Mouse (Mus musculus): ENCODE measurements around the gene Ankrd22. TPM values are rescaled to one million over a fixed set of nuclear protein-coding genes. Genes with fewer than 3 reads are reported as not detected.

Gene Ankrd22
- total RNA-seq, 2 experiments from 2014 or later: not detected

DNA sequence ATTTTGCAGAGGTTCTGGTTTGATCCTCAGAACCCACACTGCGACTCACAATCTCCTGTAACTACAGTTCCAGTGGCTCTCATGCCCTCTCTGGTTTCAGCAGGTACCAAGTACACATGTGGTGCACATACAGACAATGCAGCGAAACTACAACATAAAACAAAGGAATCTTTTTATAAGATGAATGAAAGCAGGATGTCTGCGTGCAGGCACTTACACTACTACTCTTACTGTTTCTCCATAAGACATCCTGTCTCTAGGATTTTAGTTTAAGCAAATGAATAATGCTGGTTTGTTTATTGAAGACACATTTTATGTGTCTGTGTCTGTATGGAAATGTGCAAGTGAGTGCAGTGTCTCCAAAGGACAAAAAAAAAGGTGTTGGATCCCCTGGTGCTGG lies 15.4 kb upstream of the Ankrd22 start:
- no peak for DNase-seq (ENCODE audit: low spot score)

DNA sequence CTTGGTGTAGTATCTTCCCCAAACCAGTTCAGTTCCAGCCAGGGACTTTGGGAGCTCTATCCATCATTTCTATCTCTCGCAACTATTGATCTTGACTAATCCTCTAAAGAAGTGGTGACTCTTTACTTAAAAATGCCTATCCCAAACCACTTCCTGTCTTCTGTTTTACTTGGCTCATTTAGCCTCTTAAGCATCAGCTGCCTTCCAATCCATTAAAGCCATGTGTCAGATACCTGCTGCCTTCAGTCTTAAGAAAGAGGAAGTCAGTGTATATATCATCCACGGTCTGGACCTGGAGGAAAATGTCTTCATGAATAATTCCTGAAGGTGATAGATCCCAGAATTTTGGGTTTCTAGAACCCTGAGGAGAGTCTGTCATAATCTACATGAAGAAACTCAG lies 14.5 kb upstream of the Ankrd22 start:
- no peak for DNase-seq (ENCODE audit: low spot score)

- DNase-seq (ENCODE audit: low spot score): no peak
These were observed 13.3 kb upstream of the Ankrd22 start for GRCm38 (mm10) chr19:34179136-34179535.

DNA sequence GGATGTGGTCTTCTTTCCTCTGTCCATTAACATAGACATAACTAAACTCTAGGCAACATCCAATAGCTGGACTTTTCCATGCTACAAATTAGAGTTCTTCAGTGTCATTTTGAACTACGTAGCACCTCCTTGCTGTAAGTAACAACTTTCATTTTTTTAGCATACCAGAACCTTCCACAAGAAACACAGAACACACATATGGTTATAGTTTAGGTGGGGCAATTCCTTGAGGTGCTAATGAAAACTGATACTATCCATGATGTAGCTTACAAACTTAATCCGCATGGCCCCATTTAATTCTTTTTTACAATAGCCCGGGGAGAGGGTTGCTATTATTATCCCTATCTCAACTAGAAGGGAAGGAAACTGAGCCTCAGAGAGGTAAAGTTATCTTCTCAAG lies 8.2 kb upstream of the Ankrd22 start:
- DNase-seq (ENCODE audit: low spot score): no peak

- no peak for DNase-seq (ENCODE audit: low spot score)
These were observed 5.3 kb upstream of the Ankrd22 start for GRCm38 (mm10) chr19:34171167-34171566.

DNA sequence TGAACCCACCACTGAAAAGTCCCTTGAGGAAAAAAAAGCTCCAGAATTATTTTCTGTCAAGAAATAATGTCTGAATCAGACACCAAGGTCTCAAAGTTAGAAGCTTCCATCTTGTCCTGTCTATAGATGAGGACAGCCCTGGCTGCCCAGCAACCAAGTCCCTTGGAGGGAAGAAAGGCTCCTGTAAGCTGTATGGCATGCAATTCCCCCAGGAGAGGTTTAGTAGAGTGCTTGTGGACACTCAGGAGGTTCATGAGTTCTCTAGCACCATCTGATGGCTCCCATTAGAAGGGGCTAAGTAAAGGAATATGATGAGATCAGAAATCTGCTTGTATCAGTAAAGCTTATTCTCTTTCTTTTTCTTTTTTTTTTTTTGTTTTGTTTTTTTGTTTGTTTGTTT lies 3.3 kb upstream of the Ankrd22 start:
- no peak for DNase-seq (ENCODE audit: low spot score)

DNA sequence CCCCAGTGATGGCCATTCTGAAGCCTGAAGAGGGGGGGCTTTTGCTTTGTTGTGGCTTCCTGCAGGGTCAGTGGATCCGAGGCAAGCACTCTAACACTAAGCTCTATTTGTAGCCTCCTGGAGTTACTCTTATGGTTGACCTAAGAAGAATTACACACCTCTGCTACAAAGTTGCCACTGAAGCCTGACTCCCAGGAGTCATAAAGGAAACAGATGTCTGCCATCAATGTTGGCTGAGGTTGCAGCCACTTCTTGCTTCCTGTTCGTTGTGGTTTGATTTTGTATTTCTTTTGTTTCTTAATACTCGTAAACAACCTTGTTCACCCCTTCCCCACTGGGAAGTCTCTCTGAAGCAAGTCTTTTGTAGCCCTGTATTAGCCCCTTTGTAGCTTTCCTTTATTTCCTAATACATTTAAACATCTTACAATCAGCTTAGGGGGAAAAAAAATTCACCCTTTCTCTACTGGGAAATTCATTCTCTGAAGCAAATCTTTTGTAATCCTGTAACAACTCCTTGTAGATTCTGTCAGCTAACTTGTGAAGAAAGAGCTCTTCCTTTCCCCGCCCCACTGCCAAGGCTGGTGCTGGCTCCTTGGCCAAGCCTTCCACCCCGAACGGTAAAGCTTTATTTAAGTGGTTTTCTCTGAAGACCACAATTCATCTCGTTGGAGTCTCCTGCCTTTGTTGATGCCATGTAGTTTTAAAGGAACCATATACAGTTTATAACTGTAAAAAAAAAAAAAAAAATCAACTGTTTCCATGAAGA lies 2.2 kb upstream of the Ankrd22 start:
- DNase-seq (ENCODE audit: low spot score): no peak

DNA sequence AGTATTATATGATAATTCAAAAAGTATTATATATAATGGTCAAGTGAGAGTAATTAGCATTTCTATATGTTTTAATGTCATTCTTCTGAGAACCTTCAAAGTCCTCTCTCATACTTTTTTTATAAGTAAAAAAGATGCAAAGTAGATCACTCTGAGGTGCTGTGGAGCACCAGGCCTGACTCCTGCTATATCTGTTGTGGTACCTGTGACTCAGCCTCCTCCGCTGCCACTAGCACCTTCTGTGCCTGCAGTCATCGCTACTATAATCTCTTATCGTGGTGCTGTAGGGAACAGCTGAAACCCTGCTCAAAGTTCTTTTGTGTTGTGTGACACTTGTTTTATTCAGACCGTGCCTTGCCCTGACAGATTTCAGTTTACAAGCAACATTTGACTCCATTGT lies 533 bp upstream of the Ankrd22 start:
- no peak for DNase-seq (ENCODE audit: low spot score)

- no peak for DNase-seq (ENCODE audit: low spot score)
These were observed 3.2 kb downstream of the Ankrd22 start for GRCm38 (mm10) chr19:34162693-34163092.

GRCm38 (mm10) chr19:34153263-34154144 lies 12.3 kb downstream of the Ankrd22 start:
- DNase-seq (ENCODE audit: low spot score): no peak

GRCm38 (mm10) chr19:34151909-34152308 lies 13.9 kb downstream of the Ankrd22 start:
- DNase-seq (ENCODE audit: low spot score): no peak

GRCm38 (mm10) chr19:34148421-34148820 lies 17.4 kb downstream of the Ankrd22 start:
- no peak for DNase-seq (ENCODE audit: low spot score)

GRCm38 (mm10) chr19:34139431-34140046 lies 26.3 kb downstream of the Ankrd22 start:
- no peak for DNase-seq (ENCODE audit: low spot score)

DNA sequence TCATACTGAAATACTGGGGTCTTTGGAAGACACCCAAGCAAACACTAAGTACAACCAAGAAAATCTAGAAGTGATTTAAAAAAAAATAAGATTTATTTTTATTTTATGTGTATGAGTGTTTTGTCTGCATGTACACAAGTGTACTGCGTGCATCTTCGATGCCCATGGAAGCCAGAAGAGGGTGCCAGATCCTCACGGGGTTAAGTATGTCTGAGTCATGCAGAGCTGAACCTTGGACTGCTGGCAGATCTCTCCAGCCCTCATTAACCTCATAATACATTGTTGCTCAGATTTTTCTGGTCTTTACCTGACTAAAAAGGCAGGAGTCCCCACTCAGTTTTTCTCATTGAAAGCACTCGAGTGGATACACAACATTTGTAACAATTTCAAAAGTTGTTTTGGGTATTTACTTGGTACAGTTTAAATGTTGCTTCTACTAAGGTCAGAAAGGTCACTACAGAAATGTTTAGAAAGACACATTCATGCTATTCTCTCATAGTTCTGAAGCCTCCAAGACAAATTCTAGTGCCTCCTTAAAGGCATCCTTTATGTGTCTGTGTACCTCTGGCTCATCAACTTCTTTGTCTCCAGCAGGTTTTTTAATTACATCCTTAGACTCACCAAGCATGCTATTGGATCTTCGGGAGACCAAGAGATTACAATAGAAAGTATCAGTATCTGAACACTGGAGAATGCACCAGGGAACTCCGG lies 27.0 kb downstream of the Ankrd22 start:
- DNase-seq (ENCODE audit: low spot score): no peak

DNA sequence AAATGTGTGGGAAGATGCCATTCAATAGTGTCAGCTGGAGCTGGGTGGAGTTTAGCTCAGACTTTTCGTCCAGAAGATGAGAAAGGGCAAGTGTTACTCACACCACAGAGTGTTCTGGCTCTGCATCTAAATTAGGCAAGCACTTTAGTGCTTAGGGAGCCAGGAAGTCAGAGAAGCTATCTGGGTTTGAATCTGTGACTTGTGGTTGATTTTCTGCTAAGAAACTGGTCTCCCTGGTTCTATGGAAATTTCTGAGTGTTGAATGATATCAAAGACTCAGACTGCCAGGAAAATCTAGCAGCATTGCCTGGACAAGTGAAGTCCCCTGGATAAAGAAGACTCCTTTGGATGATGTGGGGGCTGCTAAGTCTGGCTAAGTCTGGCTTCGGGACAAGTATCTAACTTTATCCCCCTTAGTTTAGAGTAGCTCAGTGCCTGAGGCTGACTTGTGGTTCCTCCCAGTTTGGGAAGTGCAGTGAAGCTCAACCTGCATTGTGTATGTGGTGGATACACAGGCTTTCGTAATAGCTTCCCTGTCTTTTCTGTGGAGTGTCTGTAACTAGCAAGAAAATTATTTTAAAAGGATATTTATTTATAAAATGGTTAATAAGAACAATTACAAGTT lies 45.6 kb downstream of the Ankrd22 start:
- no peak for DNase-seq (ENCODE audit: low spot score)

DNA sequence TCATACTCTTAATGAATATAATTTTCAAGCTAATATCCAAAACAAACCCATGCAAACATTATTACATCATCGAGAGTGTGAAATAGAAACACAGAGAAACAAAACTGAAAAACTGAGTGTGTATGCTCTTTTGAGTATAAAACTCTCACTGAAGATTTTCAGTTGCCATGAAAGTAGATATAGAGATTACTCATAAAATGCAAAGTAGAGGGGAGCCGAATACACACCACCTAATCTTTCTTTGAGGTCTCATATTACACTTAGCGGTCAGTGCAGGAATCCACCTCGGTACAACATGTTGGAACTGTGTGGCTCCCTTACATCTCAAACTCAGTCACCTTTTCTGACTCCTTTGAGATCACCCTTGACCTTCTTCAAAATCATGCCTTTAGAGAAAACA lies 46.2 kb downstream of the Ankrd22 start:
- no peak for DNase-seq (ENCODE audit: low spot score)

- no peak for DNase-seq (ENCODE audit: low spot score)
These were observed 46.8 kb downstream of the Ankrd22 start for GRCm38 (mm10) chr19:34119102-34119501.

DNA sequence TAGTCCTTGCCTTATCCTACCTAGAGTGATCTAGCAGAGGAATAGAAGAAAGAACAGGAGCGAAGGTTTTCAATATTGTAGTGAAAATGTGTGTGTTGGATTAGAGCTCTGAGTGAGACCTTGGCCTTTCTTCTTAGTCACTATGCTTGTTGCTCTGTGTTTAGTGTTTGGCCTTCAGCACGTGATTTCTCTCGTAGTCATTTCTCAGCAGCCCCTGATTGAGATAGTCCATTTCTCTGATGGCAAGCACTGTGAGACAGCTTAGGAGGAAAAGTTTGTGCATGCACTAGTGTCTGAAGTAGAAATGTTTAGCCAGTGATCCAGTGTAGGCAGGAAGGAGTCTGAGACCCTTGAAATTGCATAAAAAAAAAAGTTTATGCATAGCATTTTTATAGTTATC lies 61.0 kb downstream of the Ankrd22 start:
- no peak for DNase-seq (ENCODE audit: low spot score)

DNA sequence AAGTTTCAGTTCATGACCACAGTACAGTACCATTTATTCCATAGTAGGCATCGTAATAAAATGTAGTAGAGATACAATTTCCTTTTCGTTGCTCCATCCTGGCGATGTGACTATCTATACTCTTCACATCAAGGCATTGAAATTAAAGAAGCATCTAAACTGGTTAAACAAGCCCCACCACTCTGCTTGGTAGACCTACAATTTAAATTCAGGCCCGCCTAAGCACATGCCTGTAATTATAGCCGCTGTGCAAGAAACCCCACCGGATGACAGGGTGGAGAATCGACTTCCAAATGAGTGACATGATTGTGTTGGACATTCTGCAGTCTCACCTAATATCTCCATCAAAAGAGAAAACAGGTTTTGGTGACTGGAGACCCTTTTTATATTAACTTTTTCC lies 64.0 kb downstream of the Ankrd22 start:
- no peak for DNase-seq (ENCODE audit: low spot score)

GRCm38 (mm10) chr19:34100633-34101032 lies 65.2 kb downstream of the Ankrd22 start, which contains the start of gene Lipm:
TSS of gene Lipm (plus strand) at chr19:34100933.
- no peak for DNase-seq (ENCODE audit: low spot score)

DNA sequence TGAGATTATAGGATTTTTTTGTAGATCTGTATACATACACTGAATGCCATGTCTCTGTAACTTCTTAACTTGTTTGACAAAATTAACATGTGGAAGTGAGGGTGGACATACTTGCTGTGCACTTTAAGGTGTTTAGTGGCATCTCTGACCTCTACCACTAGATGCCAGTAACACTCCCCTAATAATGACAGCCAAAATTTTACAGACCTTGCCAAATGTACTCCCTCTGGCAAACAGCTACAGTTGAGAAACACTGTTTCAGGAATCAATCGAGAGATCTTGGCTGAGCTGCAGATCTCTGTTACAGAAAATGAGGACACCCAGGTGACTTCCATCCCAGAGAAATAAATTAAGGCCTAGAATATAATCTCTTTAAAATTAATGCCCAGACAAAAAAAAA lies 69.6 kb downstream of the Ankrd22 start:
- no peak for DNase-seq (ENCODE audit: low spot score)
